Mouse (Mus musculus) lung, postnatal 10 days (tissue): ENCODE measurements around the gene Lgals8.
A peak's percentile ranks its signal among the peaks of the same experiment; 100 is the strongest.
"Not testable (repeated sequence)": the region's sequence is repeated elsewhere in the genome, so short reads cannot be mapped to it uniquely, and the experiment has no call there.

Source experiments
- DNase-seq: peaks from one replicate; pipeline ENCODE4 v3.0.0; 2021

The Lgals8 gene

DNA sequence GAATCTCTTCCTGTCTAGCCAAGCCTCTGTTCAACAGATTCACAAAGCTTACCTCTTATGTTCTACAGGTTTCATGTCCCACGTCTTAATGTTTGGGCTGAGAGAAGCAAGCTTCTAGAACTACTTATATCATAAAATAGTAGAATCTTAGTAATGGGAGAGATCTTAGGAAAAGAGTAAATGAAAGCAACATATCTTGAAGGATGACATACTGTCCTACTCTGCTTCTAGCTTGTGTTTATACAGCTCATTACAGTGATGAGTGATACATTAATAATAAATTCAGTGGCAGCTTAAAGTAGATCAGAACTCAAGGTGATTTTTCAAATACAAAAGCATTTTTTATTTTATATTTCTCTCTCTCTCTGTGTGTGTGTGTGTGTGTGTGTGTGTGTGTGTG lies at the start of gene Lgals8:
Lgals8 (minus strand) TSS at position 101 of the 400 bp plus-strand sequence.
- DNase-seq = no peak

DNA sequence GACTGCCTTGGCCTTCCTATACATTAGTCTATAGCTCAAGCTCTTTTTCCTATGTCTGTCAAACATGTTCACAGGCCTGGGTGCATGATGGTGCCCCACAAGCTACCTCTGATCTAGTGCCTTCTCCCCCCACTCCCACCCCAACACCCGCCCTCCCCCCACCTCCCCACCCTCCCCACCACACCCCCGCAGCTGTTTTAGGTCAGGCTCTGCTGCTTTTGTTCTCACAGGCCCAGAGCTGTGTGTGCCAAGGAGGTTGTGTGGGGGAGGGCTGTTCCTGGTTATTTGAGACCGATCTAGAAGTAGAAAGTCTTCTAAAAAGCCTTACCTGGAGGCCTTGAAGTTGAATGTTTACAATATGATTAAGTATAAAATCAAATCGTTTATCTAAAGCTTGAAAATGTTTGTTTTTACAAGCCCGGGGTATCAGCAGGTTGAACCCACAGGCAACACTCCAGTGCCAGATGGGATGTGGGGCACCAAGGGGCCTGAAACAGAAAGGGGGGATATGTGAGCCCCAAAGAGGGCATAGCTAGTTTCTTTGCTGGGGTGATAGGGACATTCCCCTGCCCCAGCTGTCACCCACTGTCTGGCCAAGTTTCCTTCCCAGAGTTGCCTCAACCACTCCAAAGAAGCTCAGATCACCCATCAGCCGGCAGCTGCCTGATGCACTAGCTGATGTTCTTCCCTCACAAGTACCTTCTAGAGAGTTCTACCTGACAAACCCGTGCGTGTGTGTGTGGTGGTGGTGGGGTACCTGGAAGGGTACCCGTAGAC lies 46.6 kb upstream of the Lgals8 start:
- no peak for DNase-seq

DNA sequence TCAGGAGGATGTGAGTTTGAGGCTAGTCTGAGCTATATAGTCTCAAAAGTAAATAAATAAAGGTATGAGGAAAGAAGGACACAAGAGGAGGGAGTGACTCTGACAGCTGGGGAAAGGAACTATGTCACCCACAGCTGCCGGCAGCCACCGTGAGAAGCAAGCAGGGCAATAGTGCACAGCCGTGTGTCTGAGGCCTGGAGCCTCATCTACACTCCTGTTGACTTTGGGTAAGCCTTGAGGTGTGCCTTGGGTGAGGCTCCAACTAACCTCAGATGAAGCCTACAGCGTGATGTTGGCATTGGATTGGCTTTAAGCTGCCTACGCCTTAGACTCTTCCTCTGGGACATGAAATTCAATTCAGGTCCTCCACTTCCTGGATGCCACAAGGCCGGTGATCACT lies 45.3 kb upstream of the Lgals8 start:
- DNase-seq = no peak

DNA sequence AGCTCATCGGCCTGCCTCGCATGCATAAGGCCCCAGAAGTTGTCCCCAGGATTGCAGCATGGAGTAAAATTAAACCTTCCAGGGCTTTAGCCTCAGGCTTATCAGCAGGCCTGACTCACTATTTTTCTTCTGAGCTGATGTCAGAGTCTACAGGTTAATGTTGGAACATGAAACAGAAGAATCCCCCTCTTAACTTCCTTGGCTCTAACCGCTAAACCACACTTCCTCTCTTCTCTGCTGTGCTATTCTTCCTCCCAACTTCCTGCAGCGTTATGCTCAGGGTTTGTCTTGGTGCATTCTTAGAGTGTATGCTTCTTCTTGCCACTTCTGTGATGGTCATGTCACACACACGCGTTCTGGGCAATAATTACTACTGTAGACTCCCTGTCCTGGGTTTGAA lies 42.7 kb upstream of the Lgals8 start:
- DNase-seq = no peak

DNA sequence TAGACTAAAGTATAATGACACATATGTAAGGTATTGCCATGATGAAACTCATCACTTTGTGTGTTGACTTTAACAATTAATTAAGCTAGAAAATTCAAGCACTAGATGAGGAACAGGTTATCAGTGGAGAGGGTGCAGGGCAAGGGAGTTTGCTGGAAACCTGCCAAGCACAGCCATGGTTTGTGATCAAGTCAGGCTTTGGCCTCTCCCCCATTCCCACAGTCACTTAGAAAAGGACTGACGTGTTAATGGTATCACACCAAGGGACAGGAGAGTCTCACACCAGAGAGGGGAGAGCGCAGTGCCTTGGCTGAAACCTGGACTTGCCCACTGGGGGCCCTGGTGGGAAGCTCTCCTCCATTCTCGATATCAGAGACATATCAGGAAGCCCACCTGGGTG lies 40.6 kb upstream of the Lgals8 start:
- no peak for DNase-seq

DNA sequence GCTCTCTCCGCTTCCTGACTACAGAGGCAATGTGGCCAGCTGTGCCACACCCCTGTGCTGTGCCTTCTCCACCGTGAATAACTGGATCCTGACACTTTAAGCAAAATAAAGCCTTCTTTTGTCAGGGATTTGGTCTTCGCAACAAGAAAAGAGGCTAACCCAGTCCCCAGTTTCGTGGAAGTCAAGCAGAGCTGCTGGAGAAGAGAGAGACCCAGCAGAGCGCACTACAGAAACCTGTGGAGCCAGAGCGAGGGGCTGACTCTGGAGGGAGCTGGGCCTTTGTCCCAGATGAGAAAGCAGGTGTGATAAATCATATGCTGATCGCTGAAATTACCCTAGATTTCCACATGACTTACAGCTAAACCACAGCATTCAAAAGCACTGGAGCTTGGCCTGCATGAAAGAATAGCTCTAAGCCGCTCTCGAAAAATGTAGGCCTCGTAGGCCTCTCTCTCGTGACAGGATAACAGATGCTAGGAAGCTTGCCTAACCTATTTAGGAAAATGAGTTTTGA lies 38.6 kb upstream of the Lgals8 start:
- DNase-seq = no peak

DNA sequence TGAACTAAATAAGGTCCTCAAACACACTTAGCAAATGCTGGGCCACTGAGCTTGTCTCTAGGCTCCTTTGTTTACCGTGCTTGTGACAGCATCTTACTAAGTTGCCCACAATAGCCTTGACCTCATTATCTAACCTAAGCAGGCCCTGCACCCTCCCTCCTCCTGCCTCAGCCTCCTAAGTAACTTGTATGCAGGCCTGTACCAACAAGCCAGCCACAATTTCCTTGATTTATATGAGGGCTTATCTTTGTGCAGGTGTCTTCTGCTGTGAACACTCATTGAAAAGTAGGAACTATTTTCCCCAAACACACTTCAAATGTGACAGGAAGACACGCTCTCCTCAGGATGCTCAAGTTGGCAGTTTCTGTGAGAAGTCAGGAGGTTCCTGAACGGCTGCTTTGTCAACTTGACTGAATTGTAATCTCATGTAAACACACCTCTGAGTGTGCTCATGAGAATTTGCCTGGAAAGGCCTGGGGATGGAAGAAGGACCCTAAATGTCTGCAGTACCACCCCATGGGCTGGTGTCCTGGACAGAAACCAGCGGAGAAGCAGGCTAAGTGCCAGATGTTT lies 38.0 kb upstream of the Lgals8 start:
- DNase-seq = no peak

DNA sequence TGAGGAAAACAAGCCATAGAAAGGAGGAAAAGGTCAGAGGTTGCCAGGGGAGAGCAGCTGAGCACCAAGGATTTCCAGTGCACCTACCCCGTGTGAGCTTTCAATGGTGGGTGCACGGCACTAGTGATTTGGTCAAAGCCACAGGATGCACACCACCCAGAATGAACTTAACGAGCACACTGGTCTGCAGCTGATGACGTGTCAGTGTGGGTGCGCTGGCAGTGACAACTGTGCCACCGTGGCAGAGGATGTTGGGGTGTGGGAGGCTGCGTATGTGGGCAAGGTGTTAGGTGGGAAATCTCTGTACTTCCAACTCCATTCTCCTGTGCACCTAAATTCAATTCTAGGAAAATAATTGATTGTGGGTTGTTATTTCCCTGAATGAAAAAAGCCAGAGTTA lies 34.4 kb upstream of the Lgals8 start:
- DNase-seq = no peak

DNA sequence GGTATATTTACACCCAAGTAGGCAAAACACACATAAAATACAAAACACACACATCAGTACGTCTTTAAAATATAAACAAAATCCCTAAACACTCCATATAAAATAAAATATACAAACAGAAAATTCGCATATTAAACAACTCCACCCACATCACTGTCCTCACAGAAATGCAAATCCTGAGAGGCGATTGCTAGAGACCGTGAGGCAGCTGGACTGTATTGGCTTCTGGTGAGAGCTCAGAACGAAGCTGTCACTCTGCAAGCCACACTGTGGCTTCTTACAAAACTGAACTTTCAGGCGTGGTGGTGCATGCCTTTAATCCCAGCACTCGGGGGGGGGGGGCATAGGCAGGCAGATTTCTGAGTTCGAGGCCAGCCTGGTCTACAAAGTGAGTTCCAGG lies 33.1 kb upstream of the Lgals8 start:
- no peak for DNase-seq

DNA sequence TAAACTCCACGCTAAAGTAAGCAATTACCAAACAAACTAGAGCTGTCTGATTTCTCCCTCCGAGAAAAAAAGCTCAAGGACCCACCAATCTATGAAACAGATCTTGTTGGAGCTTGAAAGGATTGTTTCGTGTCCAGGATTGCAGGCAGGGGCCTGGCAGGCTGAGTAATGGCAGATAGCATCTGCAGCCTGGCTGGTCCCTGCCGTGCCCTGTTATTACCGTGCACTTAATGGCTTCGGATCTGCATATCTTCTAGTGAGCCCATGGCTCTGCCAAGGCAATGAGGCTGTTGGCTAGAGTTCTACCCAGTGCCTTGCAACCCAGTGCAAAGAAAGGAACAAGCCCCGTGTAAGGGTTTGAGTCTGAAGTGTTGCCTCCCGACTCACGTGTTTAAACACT lies 30.0 kb upstream of the Lgals8 start:
- no peak for DNase-seq

DNA sequence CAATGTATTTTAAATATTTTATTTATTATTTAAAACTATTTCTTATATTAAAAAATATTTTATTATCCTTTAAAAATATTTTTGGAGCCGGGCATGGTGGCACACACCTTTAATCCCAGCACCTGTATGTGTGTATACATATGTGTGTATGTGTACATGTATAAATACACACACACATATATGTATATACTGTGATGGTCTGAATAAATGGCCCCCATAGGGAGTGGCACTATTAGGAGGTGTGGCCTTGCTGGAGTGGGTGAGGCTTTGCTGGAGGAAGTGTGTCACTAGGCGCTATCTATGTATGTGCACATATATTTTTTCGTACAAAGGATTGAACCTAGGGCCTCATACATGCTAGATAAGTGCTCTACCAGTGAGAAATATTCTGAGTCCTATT lies 27.8 kb upstream of the Lgals8 start:
- DNase-seq = no peak

DNA sequence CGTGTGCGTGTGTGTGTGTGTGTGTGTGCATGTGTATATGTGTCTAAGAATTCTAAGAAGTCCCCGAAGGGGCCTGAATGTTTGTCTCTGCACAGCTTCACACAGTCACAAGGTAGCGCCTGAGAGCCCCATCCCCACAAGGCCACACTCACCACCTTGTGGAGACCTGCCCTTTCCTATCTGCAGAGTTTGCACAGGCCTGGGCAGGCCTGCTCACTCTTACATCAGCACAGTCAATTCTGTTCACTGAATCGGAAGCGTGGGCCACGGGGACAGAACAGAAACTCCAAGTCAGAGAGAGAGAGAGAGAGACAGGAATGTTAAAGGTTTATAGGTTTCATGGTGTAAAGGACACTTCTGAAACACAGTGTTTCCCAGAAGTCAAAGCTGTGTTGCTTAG lies 20.9 kb upstream of the Lgals8 start:
- no peak for DNase-seq

DNA sequence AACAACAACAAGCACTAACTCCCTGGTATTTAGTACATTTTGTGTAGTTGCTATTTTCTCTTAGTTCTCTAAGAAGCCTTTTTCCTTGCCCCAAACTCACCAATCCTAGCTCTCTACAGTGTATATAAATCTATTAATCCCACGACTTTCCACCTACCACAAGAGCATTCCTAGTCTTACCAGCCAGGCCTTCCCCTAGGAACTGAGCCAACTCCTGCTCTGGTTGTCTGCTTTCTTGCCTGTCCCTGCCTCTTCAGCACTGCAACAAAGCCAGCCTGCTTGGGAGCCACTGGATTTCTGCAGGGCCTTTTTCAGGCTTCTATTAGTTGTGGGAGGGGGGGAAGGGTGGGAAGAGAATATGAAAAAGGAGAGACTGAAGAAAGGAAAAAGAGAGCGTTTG lies 20.5 kb upstream of the Lgals8 start:
- DNase-seq = no peak

DNA sequence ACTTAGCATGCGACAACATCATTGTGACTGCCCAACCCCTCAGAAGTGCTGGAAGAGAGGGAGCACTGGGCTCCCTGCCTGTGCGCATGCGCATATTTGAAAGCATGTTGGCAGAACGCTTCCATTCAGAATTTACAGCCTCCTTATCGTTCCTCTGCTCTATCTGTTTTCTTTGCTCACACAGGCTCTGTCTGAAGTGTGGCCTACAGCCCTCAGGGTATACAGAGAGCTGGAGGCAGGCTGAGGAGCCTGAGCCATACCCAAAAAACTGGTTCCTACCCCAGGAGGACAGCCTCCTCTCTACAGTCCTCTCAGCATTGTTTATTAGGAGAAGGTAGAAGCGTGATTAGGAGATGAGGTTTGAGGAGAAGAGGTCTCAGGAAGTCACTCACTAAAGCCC lies 15.1 kb upstream of the Lgals8 start:
- DNase-seq = no peak

DNA sequence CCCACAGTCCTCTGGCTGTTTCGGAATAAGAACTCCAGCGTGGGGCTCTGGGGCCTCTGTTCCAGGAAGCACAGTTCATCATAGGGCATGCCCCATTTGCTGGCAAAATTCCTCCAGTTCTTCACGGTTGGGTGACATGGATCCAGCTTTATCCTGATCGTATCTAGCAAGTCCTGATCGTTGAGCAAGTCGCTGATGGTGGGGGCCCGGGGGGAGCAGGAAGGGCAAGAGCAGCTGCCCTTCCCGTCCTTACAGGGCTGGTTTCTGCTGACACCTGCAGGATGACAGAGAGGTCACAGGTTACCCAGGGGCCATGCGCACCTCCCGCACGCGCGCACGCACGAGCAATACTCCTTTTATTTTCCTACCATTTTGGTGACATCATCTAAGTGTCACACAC lies 13.6 kb upstream of the Lgals8 start:
- DNase-seq = no peak

DNA sequence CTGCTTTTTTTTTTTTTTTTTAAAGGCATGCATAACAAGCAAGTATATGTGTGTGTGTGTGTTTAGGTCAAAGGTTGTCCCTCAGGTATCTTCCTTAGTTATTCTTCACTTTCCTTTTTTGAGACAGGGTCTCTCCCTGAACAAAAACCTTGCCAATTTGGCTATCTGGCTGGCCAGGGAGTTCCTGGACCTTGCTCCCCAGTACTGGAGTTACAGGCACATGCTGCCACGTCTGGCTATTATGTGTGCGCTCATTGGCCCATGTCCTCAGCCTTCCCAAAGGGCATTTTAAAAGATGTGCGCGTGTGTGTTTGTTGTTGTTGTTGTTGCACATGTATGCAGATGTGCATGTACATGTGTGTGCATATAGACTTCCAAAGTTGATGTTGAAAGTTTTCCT lies 12.1 kb upstream of the Lgals8 start:
- DNase-seq = no peak

DNA sequence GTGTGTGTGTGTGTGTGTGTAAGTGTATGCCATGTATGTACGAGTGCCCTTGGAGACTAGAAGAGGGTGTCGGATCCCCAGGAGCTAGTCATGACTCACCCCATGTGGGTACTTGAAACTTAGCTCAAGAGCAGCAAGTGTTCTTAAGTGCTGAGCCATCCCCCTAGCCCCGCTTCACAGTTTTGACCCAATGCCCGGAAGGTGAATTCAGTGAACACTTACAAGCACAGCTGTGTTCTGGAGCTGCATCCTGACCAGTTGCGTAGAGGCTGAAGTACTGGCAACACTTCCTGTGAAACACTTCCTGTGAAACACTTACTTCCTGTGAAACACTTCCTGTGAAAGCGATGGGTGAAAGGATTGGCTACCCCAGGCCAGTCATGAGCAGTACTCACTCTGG lies 10.5 kb upstream of the Lgals8 start:
- peak; percentile 64 for DNase-seq

DNA sequence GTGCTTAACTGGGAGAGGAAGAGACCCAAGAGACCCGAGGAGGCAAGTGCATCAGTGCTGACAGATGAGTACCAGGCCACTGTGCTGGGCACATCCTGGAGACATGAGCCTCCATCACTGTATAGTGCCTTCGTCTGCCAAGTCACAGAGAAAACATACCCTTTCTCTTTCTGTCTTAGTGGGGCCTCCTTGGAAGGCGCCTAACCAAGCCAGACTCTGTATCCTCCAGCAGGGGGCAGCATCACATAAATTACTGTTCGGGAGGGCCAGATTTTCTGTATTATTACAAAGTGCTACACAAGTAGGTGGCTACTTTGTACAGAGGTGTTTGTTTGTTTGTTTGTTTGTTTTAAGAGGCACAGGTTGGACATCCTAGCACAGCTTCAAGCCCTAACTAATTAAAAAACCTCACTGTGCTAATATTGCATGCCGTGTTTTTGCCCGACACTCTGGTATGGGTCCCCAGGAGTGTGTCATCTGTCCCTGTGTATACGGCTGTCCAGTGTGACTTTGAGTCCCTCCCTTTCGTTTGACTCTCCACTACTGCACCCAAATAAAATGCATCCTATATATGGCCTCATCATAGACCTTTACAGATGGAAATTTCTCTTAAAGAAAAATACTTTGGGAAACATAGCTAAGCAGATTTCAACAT lies 9.1 kb upstream of the Lgals8 start:
- peak; percentile 83 for DNase-seq

DNA sequence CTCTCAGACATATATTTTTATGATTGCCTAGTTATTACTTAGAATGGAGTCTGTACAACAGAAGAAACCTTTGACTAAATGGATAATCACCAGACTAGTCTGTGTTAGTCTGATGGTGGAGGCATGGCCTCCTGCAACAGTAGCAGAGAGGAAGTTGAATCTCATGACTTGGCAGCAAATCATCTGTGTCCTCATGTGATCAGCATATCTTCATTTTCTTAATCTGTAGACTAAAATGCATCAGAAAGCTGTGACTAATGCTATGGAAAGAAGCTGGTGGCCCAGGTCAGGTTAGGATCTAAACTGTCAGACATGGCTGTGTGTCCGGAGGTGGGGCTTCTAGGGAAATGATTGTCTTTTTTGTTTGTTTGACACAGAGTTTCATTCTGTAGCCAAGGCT lies 3.7 kb upstream of the Lgals8 start:
- peak; percentile 8 for DNase-seq

DNA sequence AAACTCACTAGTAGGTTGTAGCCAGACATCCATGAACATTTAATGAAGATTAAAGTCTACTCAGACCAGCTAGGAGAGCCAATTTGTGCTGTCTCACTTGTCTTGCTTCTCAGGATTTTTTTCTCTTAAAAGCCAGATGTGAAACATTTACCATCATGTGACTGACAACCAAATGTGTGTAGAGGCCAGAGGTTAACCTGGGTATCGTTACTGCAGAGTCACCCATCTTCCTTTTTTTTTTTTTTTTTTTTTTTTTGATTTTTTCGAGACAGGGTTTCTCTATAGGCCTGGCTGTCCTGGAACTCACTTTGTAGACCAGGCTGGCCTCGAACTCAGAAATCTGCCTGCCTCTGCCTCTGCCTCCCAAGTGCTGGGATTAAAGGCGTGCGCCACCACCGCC lies 585 bp downstream of the Lgals8 start:
- DNase-seq = not testable (repeated sequence)

DNA sequence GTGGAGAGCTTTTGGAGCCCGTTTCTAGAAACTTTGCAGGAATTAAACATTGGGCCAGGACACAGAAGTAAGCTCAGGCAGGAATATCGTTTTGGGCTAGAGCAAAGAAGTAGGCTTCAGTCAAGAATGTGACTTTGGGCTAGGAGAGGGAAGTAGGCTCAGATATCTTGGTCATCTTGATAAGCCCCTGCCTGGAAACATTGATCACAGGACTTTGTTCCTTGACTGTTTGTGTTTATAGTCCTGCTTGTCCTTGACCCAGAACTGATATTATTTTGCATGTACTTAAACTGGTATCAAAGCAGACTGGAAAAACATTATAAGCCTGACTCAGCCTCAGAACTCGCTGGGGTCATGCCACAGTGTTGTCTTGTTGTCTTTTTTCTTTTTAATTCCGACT lies 2.1 kb downstream of the Lgals8 start:
- no peak for DNase-seq

DNA sequence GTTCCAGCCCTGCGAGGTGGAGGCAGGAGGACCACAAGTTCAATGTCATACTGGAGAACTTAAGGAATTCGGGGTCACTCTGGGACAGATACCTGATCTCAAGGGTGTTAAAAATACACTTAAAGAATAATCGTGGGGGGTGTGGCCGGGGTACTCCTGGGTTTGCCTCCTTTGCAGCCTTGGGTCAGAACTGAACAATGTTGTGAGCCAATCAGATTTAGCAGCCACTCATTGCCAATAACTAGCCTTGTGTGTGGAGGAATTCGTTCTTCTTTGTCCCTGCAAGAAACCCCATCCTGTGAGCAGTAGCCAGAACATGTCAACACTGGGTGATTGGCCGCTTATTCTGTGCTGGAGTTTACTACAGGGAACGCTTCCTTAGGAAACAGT lies 3.0 kb downstream of the Lgals8 start:
- no peak for DNase-seq

DNA sequence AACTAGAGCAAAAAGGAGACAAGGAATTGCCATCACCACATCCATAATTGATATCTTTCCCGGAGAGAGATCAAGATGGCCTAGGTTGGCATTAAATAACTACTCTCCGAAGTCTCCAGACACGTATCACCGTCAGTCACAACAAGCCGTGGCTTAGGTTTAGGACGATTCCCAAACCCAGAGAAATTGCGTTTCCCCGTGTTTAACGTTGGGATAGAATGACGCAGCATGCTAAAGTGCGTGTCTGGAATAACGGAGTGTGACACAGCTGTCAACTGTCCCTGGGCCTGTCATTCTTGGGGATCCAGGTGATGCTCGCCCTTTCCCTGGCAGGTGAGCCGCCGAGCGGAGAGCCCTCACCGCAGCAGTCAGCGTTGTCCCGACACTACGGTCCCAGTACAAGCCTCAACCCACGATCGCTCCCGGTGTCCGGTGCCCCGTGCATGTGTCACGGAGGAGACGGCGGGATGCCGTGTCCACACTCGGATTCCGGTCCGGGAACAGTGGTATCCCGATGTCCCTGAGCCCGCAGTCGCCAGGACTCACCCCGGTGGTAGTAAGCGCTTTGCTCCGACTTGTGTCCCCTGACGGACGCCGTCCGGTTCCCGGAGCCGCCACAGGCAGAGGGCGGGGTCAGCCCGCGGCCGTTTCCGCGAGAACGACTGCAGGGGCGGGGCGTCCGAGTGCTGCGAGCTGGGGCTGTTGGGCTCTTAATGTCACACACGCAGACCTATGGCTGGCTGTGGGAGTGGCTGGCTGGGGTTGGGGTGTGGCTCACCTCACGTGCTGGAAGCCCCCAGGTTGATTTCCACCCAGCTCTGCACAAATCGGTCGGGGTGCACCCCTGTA lies 3.6 kb downstream of the Lgals8 start:
- DNase-seq = peak; percentile 98
